Mouse (Mus musculus) G1E (cell line): ENCODE measurements around the gene Clic4. TPM values are rescaled to one million over a fixed set of nuclear protein-coding genes. Genes with fewer than 3 reads are reported as not detected.
A peak's percentile ranks its signal among the peaks of the same experiment; 100 is the strongest.

ENCODE experiments used
- ATAC-seq: 2 replicates; pipeline ENCODE4 v1.8.0; 2016; ENCODE audit warnings: mild to moderate bottlenecking; ENCODE audit not compliant: insufficient number of reproducible peaks, poor library complexity, low FRiP score, severe bottlenecking; ENCODE audit errors: extremely low read depth
- DNase-seq: peaks from one replicate; pipeline ENCODE4 v3.0.0; 2012; ENCODE audit warnings: low spot score
- H3K27me3 ChIP-seq: 2 replicates; pipeline ENCODE4 v1.6.1; 2012; ENCODE audit warnings: mild to moderate bottlenecking, low read length, inconsistent platforms; ENCODE audit not compliant: insufficient read depth
- H3K36me3 ChIP-seq: replicated peaks from 2 replicates; pipeline ENCODE3; 2012; ENCODE audit warnings: mild to moderate bottlenecking, inconsistent platforms
- H3K4me1 ChIP-seq: 2 replicates; pipeline ENCODE4 v1.6.1; 2012; ENCODE audit warnings: low read depth, low read length, inconsistent platforms, mixed read lengths; ENCODE audit not compliant: insufficient read depth
- H3K4me3 ChIP-seq: 2 replicates; pipeline ENCODE4 v1.5.1; 2012; ENCODE audit warnings: low read depth, mild to moderate bottlenecking, inconsistent platforms, low read length, moderate library complexity, mixed read lengths
- H3K9me3 ChIP-seq: replicated peaks from 2 replicates; pipeline ENCODE4 v1.6.1; 2012; ENCODE audit warnings: inconsistent platforms
- CTCF ChIP-seq: IDR thresholded peaks from 2 replicates; pipeline ENCODE4 v1.5.1; 2012; ENCODE audit warnings: low read depth, low read length, inconsistent platforms, mixed read lengths
- GATA1 ChIP-seq: IDR thresholded peaks from 2 replicates; pipeline ENCODE4 v1.6.1; 2012; ENCODE audit warnings: borderline replicate concordance, low read length, inconsistent platforms, mixed read lengths
- GATA2 ChIP-seq: IDR thresholded peaks from 2 replicates; pipeline ENCODE4 v1.6.1; 2012; ENCODE audit warnings: low read depth, low read length, inconsistent platforms, borderline replicate concordance
- POLR2AphosphoS5 ChIP-seq: IDR thresholded peaks from 2 replicates; pipeline ENCODE4 v1.6.1; 2012; ENCODE audit warnings: low read depth, low read length, inconsistent platforms; ENCODE audit not compliant: insufficient replicate concordance
- TAL1 ChIP-seq: conservative IDR thresholded peaks from 2 replicates; pipeline ENCODE4 v1.6.1; 2012; ENCODE audit warnings: low read depth, low read length, inconsistent platforms, mixed read lengths
- polyA plus RNA-seq: library from polyadenylated mRNA; stranded (reverse); fragments of >175 nt; gene quantifications from 2 replicates; pipeline ENCODE4 v1.2.3, GENCODE M21; 2012
- total RNA-seq, 2 experiments: library from RNA; stranded (forward) in 1 of 2; stranded (reverse) in 1 of 2; fragments of 200-1000 nt in 1 of 2; fragments of >200 nt in 1 of 2; fragmentation: Nextera tagmentation in 1 of 2; gene quantifications; 2 replicates each; pipeline ENCODE4 v1.2.3; 2014 to 2017

The Clic4 gene
- total and polyA plus RNA-seq, 3 experiments, result 38.1 to 176 (median 125) TPM

DNA sequence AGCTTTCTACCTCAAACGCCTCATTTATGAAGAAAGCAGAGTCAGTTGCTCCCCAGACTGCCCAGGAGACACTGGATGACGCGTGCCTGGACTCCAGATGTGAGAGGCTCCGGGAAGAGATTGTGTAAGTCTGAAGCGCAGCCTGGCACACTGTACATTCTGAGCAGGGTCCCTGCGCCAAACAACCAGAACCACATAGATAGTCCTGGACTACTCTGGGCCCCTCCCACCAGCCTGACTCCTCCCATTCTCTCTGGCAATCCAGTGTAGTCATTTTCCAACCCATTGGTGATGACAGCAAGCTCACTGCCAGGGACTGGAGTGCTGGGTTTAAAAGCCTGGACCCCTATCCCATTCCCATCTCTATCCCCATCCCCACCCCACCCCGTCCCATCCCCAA lies 24.5 kb upstream of the Clic4 start:
- ATAC-seq (no peak), DNase-seq (no peak)
- H3K36me3 ChIP-seq, result no peaks in the 10 kb centered on the region
- H3K9me3 ChIP-seq, result peaks cover 7% of the 10 kb centered on the region
- H3K4me1 ChIP-seq, result peaks cover 63% of the 10 kb centered on the region
- no peaks in the 10 kb centered on the region for H3K27me3 ChIP-seq
- no peak overlapping the region for H3K4me3 ChIP-seq
- TF ChIP-seq POLR2AphosphoS5 (no peak), GATA2 (no peak), CTCF (no peak), GATA1 (no peak), TAL1 (no peak)

DNA sequence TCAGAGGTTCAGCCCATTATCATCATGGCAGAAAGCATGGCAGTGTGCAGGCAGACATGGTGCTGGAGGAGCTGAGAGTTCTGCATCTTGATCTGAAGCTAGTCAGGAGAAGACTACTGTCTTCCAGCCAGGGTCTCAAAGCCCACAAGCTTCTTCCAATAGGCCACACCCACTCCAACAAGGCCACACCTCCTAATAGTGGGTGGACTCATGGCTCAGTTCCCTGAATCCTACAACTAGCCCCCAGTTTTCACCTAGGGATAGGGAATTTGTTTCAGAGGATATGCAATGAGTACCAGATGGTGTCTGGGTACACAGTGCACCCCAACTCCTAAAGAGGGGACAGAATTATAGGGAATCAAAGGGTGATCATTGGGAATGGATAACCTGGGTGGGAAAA lies 24.0 kb upstream of the Clic4 start:
- no peaks in the 10 kb centered on the region for H3K36me3 ChIP-seq
- H3K4me3 ChIP-seq, result no peak overlapping the region
- H3K27me3 ChIP-seq, result no peaks in the 10 kb centered on the region
- DNase-seq (no peak), ATAC-seq (no peak)
- H3K4me1 ChIP-seq, result peaks cover 65% of the 10 kb centered on the region
- TF ChIP-seq TAL1 (no peak), POLR2AphosphoS5 (no peak), GATA1 (no peak), GATA2 (no peak), CTCF (no peak)
- peaks cover 7% of the 10 kb centered on the region for H3K9me3 ChIP-seq

DNA sequence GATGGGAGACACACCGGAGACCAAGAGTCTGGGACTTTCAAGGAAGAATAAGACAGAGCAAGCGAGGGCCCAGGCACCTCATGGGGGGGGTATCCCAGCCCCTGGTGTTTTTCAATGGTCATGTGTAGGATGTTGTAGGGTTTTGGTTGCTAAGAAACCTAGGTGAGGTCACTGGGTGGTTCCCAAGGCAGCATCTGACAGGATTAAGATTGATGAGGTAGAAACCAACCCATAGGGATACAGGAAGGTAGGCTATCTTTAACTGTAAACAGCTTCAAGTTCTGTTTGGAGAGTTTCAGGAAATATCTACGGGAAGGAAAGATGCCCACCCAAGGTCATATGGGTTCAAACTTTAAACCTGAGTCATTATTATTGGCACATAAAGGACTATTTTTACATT lies 21.2 kb upstream of the Clic4 start:
- no peaks in the 10 kb centered on the region for H3K36me3 ChIP-seq

DNA sequence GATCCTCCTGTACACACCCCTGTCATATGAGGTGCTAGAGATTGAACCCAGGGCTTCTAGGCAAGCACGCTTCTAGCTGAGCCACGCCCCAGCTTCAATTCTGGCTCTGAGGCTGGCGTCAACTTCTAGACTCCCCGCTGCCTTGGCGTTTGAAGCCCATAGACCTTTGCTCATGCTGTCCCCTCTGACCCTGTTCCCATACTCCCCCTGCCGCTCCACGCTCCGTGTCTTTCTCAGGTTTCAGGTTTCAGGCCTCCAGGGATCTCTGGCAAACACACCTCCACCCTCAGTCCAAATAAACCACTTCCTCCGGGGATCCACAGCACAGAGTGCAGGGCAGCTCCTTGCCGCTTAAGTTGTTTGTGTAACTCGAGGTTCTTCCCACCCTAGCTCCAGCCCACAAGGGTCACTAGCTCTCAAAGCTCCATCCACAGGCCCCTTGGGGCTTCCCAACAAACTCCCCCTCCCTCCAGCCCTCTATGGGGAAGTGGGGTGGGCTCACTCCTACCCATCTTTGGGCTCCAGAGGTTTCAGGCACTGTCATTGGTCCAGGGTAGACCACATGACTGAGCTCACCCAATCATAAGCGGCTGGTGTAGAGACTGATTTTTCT lies 20.0 kb upstream of the Clic4 start:
- TF ChIP-seq TAL1 (no peak), POLR2AphosphoS5 (no peak)
- no peak for ATAC-seq
- Histone ChIP-seq H3K36me3 (no peaks in the 10 kb centered on the region), H3K9me3 (no peaks in the 10 kb centered on the region), H3K4me3 (peak overlapping the region; percentile 64; the same call in 1 of the 2 replicates), H3K4me1 (peaks cover 72% of the 10 kb centered on the region), H3K27me3 (no peaks in the 10 kb centered on the region)
- no peak for DNase-seq

More for the DNA sequence above, 21.2 kb upstream of the Clic4 start:
- no peaks in the 10 kb centered on the region for H3K27me3 ChIP-seq
- no peak overlapping the region for H3K4me3 ChIP-seq
- peaks cover 71% of the 10 kb centered on the region for H3K4me1 ChIP-seq
- no peaks in the 10 kb centered on the region for H3K9me3 ChIP-seq
- ATAC-seq (no peak), DNase-seq (no peak)
- TF ChIP-seq CTCF (no peak), GATA2 (no peak), GATA1 (no peak), TAL1 (no peak), POLR2AphosphoS5 (no peak)

DNA sequence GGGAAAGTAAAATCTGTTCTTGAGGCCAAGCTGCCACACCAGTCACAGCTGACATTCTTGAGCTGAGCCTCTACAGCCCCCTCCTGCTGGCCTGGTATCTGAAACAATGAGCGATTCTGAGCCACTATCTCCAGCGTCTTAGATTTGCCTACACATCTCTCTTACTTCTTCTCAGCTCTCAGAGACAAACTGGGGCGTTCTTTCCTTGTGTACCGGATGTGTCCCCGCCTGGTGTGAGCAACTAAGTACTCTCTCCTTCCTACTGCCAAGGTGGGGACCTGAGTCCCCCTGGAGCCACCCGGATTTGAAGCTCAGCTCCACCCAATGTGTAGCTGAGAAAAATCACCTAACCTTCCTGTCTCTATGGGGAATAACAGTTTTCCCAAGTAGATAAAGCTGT lies 19.2 kb upstream of the Clic4 start:
- Histone ChIP-seq H3K9me3 (no peaks in the 10 kb centered on the region), H3K4me1 (peaks cover 73% of the 10 kb centered on the region), H3K36me3 (no peaks in the 10 kb centered on the region), H3K27me3 (no peaks in the 10 kb centered on the region), H3K4me3 (no peak overlapping the region)
- ATAC-seq, result no peak
- DNase-seq, result no peak
- no peak for TF ChIP-seq POLR2AphosphoS5
- no peak for TF ChIP-seq CTCF
- no peak for TF ChIP-seq GATA2
- no peak for TF ChIP-seq GATA1
- TF ChIP-seq TAL1, result no peak

DNA sequence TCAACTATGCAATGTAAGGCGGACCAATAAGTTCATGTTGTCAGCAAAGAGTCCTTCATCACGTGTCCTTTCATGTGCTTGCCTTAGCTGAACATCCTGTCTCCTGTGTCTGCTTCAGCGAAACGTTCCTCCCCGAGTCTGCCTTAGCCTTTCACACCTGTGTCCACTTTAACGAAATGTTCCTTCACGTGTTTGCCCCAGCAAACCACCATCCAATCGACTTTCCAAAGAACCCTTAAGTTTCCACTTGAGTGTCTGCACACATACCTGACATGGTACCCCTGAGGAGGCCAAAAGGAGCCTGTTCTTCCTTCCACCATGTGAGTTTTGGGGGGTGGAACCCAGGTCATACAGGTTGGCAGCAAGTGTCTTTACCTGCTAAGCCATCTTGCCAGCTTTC lies 18.6 kb upstream of the Clic4 start:
- H3K4me1 ChIP-seq, result peaks cover 78% of the 10 kb centered on the region
- H3K9me3 ChIP-seq, result no peaks in the 10 kb centered on the region
- H3K36me3 ChIP-seq, result no peaks in the 10 kb centered on the region
- no peaks in the 10 kb centered on the region for H3K27me3 ChIP-seq
- no peak for TF ChIP-seq GATA2
- TF ChIP-seq GATA1, result no peak
- no peak for TF ChIP-seq POLR2AphosphoS5
- TF ChIP-seq TAL1, result no peak
- ATAC-seq, result no peak
- no peak overlapping the region for H3K4me3 ChIP-seq
- no peak for DNase-seq

DNA sequence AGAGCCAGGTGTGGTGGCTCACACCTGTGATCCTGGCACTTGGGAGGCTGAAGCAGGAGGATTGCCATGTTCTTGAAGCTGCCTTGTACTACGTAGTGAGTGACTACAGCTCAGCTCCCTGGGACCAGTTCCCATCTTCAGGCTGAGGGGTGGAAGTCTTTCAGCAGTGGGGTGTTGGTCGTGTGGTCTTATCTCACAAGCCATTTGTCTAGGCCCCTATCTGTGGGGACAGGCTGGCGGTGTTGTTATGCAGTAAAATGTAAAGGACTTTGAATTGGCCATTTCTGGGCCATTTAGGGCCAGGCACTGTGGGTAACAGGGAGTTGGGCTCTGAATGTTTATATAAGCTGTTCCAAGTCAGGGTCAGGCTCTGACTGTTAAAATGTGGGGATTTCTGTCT lies 15.4 kb upstream of the Clic4 start:
- H3K4me1 ChIP-seq, result peaks cover 82% of the 10 kb centered on the region
- H3K9me3 ChIP-seq, result no peaks in the 10 kb centered on the region
- peak; percentile 95 for TF ChIP-seq TAL1
- TF ChIP-seq GATA2, result no peak
- DNase-seq, result peak; percentile 49
- H3K4me3 ChIP-seq, result peak overlapping the region; percentile 28; the same call in 1 of the 2 replicates
- no peaks in the 10 kb centered on the region for H3K27me3 ChIP-seq
- no peaks in the 10 kb centered on the region for H3K36me3 ChIP-seq
- ATAC-seq, result peak; percentile 66
